Mouse (Mus musculus) heart, embryonic 15.5 days (tissue): ENCODE data around the gene Scn10a. TPM values are rescaled to one million over a fixed set of nuclear protein-coding genes. Genes with fewer than 3 reads are reported as not detected.

Source experiments
- polyA plus RNA-seq: library from polyadenylated mRNA; unstranded; fragments of >200 nt; fragmentation: Nextera tagmentation; extraction: Ambion mirVana; gene quantifications from 2 replicates; pipeline ENCODE4 v1.2.1, GENCODE M21; 2015

Scn10a gene
- polyA plus RNA-seq, 1 experiment from 2014 or later = 0.96 TPM

Other genes with a start within 250 kb of the Scn10a start
- 7.0 and 9.0 TPM in 2 replicates for gene Scn5a, start 140.3 kb downstream of the Scn10a start, polyA plus RNA-seq
- 0.03 and 0.04 TPM in 2 replicates for gene Scn11a, start 106.1 kb upstream of the Scn10a start, polyA plus RNA-seq
- gene Wdr48, start 175.6 kb upstream of the Scn10a start, polyA plus RNA-seq = 31.5 and 35.0 TPM in 2 replicates
- 16.6 and 24.3 TPM in 2 replicates for gene Gorasp1, start 218.2 kb upstream of the Scn10a start, polyA plus RNA-seq
- 0.08 and 0.29 TPM in 2 replicates for gene Ttc21a, start 218.3 kb upstream of the Scn10a start, polyA plus RNA-seq